Mouse (Mus musculus) lung, adult 2 months (tissue): ENCODE data around the gene Dock1. TPM values are rescaled to one million over a fixed set of nuclear protein-coding genes. Genes with fewer than 3 reads are reported as not detected.
A peak's percentile ranks its signal among the peaks of the same experiment; 100 is the strongest.

ENCODE experiments used
- DNase-seq: peaks from one replicate; pipeline ENCODE4 v3.0.0; 2022
- H3K4me1 ChIP-seq: fragments of 200-500 bp; 2 replicates; pipeline ENCODE4 v1.6.1; 2011; ENCODE audit warnings: low read length; ENCODE audit not compliant: control insufficient read depth, insufficient read depth
- H3K4me3 ChIP-seq: fragments of 200-500 bp; replicated peaks from 2 replicates; pipeline ENCODE3; 2011; ENCODE audit warnings: low read depth, mild to moderate bottlenecking, control low read depth, low read length; ENCODE audit errors: extremely low read depth
- CTCF ChIP-seq: fragments of 200-500 bp; IDR thresholded peaks from 2 replicates; pipeline ENCODE4 v1.5.1; 2011; ENCODE audit warnings: mild to moderate bottlenecking, low read length, control low read depth; ENCODE audit not compliant: insufficient read depth
- POLR2A ChIP-seq: fragments of 200-500 bp; IDR thresholded peaks from 2 replicates; pipeline ENCODE4 v1.6.1; 2011; ENCODE audit warnings: low read depth, mild to moderate bottlenecking, control low read depth, low read length, borderline replicate concordance; ENCODE audit errors: extremely low read depth
- WGBS: fragments of 180-500 bp; shearing (Covaris S2); methylation state at CpG from one replicate; pipeline ENCODE4 v1.1.7; 2018; 5-methylcytosine and 5-hydroxymethylcytosine counted together
- polyA plus RNA-seq: library from polyadenylated mRNA; depleted of rRNA; stranded (reverse); fragments of >200 nt; gene quantifications from 2 replicates; pipeline ENCODE4 v1.2.3, GENCODE M21; 2012

Dock1 gene
- polyA plus RNA-seq, 1 experiment, result 18.7 TPM

DNA sequence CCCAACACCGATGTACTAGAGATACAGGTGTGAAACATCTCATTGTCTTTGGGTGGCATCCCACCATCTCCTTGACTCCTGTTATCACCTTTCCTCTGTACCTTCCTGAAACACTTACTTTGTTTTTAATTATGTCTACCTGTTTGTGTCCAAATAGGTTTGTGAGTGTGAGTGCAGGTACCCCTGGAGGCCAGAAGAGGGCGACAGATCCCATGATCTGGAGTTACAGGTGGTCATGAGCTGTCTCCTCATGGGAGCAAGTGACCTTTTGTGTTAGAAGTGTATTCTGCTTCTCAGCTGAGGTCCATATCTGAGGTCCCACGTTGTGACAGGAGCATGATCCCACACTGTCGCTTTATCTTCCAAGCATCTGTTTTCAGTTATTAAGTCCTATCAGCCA is 290.4 kb downstream of the Dock1 start:
- DNase-seq, result no peak
- WGBS, result 70% methylated on average over 4 of the region's 4 CpGs
- Histone ChIP-seq H3K4me1 (no peaks in the 10 kb centered on the region; the same call in 1 of the 2 replicates), H3K4me3 (no peak overlapping the region)
- TF ChIP-seq POLR2A, result no peak
- peak; percentile 51 for TF ChIP-seq CTCF

DNA sequence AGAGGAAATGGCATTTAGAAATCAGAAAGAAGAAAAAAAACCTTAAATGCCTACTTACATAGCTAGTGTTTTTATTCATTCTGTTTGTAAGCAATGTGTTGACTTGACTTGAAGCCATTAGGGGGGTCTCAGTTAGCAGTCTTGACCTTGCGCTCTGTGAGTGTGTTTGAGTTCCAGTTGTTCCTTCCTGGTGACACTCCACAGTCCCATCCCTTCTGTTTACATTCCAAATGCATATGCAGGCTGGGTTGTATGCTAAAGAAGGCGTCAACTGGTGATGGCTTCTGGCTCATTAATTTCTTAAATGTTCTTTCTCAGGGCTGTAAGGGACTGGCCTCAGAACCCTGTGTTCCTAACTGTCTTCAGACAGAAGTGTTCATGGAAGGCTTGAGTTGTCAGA is 291.2 kb downstream of the Dock1 start:
- 88% methylated on average over 2 of the region's 2 CpGs for WGBS
- no peak for TF ChIP-seq CTCF
- no peak for TF ChIP-seq POLR2A
- no peak for DNase-seq
- H3K4me1 ChIP-seq, result no peaks in the 10 kb centered on the region; the same call in 1 of the 2 replicates
- no peak overlapping the region for H3K4me3 ChIP-seq

DNA sequence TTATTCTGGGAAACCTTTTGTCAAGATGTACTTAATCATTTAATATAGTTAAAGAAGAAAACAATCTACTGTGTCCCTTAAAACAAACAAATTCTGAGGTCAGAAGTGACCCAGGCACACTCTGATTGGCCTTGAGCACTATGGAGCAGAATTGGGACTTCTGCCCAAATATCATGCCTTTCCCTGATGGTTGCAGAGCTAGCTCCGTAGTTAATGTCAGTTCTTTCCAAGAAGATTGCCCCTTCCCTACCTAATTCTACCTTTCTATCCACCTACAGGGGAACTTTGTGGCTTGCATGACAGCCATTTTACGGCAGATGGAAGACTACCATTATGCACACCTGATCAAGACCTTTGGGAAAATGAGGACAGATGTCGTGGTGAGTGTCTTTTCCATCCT is 319.8 kb downstream of the Dock1 start:
- Histone ChIP-seq H3K4me1 (no peaks in the 10 kb centered on the region), H3K4me3 (no peak overlapping the region)
- DNase-seq, result no peak
- TF ChIP-seq CTCF (no peak), POLR2A (no peak)
- 91% methylated on average over 3 of the region's 3 CpGs for WGBS

DNA sequence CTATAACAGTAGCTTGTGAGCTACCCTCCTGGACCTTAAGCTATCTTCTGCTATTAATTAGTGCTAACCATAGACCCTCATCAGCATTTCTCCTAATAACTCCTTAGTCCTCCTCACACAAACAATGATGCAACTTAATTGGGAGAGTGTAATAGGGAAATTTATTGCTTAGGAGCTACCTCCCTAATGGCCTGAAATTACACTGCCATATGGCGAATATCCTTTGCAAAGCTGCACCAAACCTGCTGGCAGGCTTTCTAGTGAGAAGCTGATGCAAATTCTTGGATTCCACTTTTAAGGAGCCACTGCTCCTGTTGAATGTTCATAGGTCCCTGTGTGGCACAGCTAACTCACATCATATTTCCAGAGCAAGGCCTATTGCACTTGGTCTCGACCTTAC is 320.5 kb downstream of the Dock1 start:
- no peak for DNase-seq
- no peak overlapping the region for H3K4me3 ChIP-seq
- TF ChIP-seq POLR2A, result no peak
- WGBS, result 95% methylated on average over 2 of the region's 2 CpGs
- no peaks in the 10 kb centered on the region for H3K4me1 ChIP-seq

DNA sequence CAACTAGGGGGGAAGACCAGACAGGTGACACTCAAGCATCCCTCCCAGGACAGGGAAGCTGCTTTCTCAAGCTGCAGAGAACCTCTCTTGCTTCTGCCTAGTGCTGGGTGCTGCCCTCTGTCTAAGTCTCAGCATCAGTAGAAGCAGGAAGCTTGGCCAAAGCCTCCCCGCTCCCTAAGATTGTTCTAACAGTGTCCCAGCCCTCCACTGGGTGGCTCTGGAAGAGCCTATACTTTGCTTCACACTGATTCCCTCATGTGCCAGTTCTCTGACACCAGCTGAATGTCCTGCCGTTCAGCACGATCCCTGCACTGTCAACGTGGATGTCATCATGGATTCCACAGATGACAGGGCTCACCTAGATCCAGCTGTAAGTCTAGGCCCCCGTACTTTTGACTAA is 324.5 kb downstream of the Dock1 start:
- TF ChIP-seq CTCF (no peak), POLR2A (no peak)
- DNase-seq, result no peak
- Histone ChIP-seq H3K4me1 (no peaks in the 10 kb centered on the region), H3K4me3 (no peak overlapping the region)
- WGBS, result 90% methylated on average over 5 of the region's 5 CpGs

DNA sequence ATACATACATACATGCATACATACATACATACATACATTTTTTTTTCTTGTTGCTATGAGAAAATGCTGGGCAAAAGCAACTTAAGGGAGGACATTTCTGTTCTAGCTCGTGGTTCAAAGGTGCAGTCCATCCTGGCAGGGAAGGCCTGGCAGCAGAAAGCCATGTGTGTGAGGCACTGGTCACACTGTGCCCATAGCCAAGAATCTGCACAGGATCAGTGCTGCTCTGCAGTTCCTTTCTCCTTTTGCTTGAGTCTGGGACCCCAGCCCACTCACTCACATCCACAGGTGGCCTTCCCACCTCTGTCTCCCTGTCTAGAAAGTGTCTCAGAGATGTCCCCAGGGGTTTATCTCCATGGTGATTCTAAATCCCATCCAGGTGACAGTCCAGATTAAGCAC is 331.8 kb downstream of the Dock1 start:
- TF ChIP-seq CTCF, result no peak
- TF ChIP-seq POLR2A, result no peak
- Histone ChIP-seq H3K4me1 (no peaks in the 10 kb centered on the region), H3K4me3 (no peak overlapping the region)
- no peak for DNase-seq
- WGBS, result 95% methylated on average over 1 of the region's 1 CpGs

DNA sequence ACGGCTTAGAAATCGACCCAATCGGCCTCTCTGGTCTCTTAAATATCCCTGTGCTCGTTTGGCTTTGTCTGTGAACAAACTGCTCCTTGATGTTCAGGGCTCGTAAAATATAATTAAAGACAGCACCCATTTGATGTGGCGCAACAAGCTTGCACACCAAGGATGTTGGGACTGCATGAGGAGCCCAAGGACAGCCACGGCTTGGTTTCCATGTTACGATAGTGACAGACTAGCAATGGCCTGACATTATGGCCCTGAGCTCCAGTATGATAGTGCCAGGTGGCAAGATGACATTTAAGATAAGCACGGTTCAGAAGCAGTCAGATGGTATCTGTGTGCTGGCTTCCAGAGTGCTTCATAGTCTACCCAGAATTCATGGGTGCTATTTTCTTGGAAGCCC is 332.4 kb downstream of the Dock1 start:
- no peaks in the 10 kb centered on the region for H3K4me1 ChIP-seq
- H3K4me3 ChIP-seq, result no peak overlapping the region
- no peak for DNase-seq
- WGBS, result 84% methylated on average over 9 of the region's 9 CpGs
- TF ChIP-seq CTCF (no peak), POLR2A (no peak)

DNA sequence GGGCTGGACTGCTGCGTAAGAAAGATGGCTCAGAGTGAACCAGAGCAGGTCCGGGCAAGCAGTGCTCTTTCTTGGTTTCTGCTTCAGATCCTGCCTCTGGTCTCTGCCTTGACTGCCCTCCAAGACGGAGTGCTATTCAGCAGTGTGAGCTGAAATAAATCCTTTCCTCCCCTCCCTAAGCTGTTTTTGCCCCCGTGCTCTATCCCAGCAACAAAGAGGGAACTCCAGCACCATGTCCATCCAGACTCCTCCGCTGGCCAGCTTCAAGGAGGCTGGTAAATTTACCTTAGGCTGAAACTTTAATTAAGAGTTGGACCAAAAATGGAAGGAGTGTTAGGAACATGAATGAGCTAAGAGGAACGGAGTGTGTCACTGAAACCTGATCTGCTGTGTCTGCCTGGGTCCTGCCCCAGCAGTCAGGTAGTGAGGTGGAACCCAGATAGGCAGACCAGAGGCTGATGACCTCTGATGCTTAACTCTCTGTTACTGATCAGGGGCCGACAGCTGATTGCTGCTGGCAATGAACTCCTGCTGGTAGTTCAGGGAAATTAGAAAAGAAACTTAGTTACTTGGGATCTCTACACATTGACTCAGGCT is 335.6 kb downstream of the Dock1 start:
- TF ChIP-seq CTCF (no peak), POLR2A (no peak)
- Histone ChIP-seq H3K4me1 (no peaks in the 10 kb centered on the region), H3K4me3 (no peak overlapping the region)
- WGBS, result 73% methylated on average over 7 of the region's 7 CpGs
- DNase-seq, result no peak

DNA sequence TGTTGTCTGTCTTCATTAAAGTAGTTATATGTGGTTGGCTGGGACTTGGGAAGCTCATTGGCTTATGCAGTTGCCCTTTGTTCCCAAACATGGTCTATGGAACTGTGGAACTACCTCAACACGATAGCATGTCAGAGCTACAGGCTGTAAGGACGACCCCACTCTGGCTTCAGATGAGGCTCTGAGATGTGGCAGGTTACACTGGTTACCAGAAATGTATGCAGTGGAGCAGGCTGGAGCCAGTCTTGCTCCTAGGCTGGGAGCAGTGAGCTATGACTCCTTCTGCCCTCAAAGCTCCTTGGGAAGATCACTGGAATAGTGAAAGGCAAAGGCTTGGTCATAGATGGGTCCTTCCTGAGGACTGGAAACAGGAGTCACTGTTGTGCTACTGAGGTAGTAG is 337.6 kb downstream of the Dock1 start:
- DNase-seq, result no peak
- H3K4me3 ChIP-seq, result no peak overlapping the region
- H3K4me1 ChIP-seq, result no peaks in the 10 kb centered on the region
- WGBS, result 93% methylated on average over 2 of the region's 2 CpGs
- TF ChIP-seq CTCF, result no peak
- no peak for TF ChIP-seq POLR2A

DNA sequence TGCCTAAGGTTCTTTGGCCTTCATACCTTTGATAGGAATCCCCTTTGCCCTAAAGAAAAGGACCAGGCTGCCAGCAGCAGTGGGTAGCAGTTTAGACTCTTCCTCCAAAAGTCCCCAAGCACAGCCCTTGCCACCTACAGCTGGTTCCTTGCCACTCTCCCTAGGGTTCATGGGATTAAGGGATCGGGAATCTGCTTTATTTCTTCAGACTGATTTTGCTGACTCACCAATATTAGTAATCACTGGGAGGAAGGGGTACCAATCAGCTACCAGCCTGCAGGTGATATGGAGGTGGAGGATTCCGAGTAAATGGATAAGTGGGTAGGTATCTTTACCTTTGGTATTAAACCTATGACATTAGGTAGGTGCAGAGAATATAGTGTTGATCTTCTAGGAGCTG is 340.5 kb downstream of the Dock1 start:
- TF ChIP-seq CTCF (no peak), POLR2A (no peak)

More for the DNA sequence above, 340.5 kb downstream of the Dock1 start:
- H3K4me1 ChIP-seq, result no peaks in the 10 kb centered on the region
- no peak overlapping the region for H3K4me3 ChIP-seq
- no peak for DNase-seq
- 97% methylated on average over 2 of the region's 2 CpGs for WGBS
